Mouse (Mus musculus) CH12.LX (cell line): ENCODE results near the gene Zfp579. TPM values are rescaled to one million over a fixed set of nuclear protein-coding genes. Genes with fewer than 3 reads are reported as not detected.

ENCODE experiments used
- DNase-seq: peaks from one replicate; pipeline ENCODE4 v3.0.0-alpha.2; 2013; ENCODE audit errors: extremely low read depth
- H3K27ac ChIP-seq: 2 replicates; pipeline ENCODE4 v1.5.1; 2012; ENCODE audit warnings: low read depth, mild to moderate bottlenecking, control low read depth, moderate library complexity; ENCODE audit not compliant: insufficient read depth
- H3K27me3 ChIP-seq: replicated peaks from 2 replicates; pipeline ENCODE3; 2012; ENCODE audit warnings: inconsistent platforms
- H3K36me3 ChIP-seq, 2 experiments: replicated peaks in 1 of 2; 2 replicates each; pipeline versions ENCODE3 to v1.6.1; 2012; ENCODE audit warnings: inconsistent platforms in 1 of 2, low read length in 1 of 2, mild to moderate bottlenecking in 1 of 2, mixed read lengths in 1 of 2, moderate library complexity in 1 of 2; ENCODE audit not compliant: control insufficient read depth in 1 of 2, insufficient read depth in 1 of 2
- H3K4me1 ChIP-seq, 2 experiments: 2 replicates each; pipeline ENCODE4 v1.6.1; 2012; ENCODE audit warnings: inconsistent platforms in 1 of 2, moderate library complexity in 1 of 2; ENCODE audit not compliant: insufficient read depth in 2 of 2, control insufficient read depth in 1 of 2
- H3K4me2 ChIP-seq: 2 replicates; pipeline ENCODE4 v1.6.1; 2012; ENCODE audit warnings: low read depth, mild to moderate bottlenecking, control low read depth; ENCODE audit not compliant: poor library complexity, insufficient read depth, severe bottlenecking
- H3K4me3 ChIP-seq, 3 experiments: fragments of 150-350 bp in 1 of 3; sonication (generic) in 1 of 3; replicated peaks in 1 of 3; 2 replicates each; pipeline versions ENCODE3 to v1.5.1; 2011 to 2012; ENCODE audit warnings: low read depth in 2 of 3, low read length in 2 of 3, mild to moderate bottlenecking in 2 of 3, moderate library complexity in 2 of 3, control low read depth in 1 of 3, improper control_type of control experiment in 1 of 3, inconsistent platforms in 1 of 3, mixed read lengths in 1 of 3; ENCODE audit not compliant: poor library complexity in 1 of 3
- H3K79me2 ChIP-seq: replicated peaks from 2 replicates; pipeline ENCODE4 v1.6.1; 2012; ENCODE audit warnings: mild to moderate bottlenecking, moderate library complexity; ENCODE audit not compliant: control insufficient read depth, poor library complexity, insufficient read depth, severe bottlenecking; ENCODE audit errors: extremely low read depth
- H3K9ac ChIP-seq: 2 replicates; pipeline ENCODE4 v1.6.1; 2012; ENCODE audit warnings: low read depth, mild to moderate bottlenecking, control low read depth, moderate library complexity; ENCODE audit not compliant: insufficient read depth
- H3K9me3 ChIP-seq: replicated peaks from 2 replicates; pipeline ENCODE3; 2012; ENCODE audit warnings: low read length, inconsistent platforms, mixed read lengths
- CHD1 ChIP-seq: IDR thresholded peaks from 2 replicates; pipeline ENCODE4 v1.6.1; 2012; ENCODE audit warnings: low read depth, low read length, improper control_type of control experiment, inconsistent platforms
- CHD2 ChIP-seq: IDR thresholded peaks from 2 replicates; pipeline ENCODE4 v1.6.1; 2011; ENCODE audit warnings: low read length, improper control_type of control experiment
- CTCF ChIP-seq, 2 experiments: IDR thresholded peaks in 1 of 2; conservative IDR thresholded peaks in 1 of 2; 2 replicates each; pipeline ENCODE4 v1.5.1; 2011 to 2012; ENCODE audit warnings: low read depth in 2 of 2, low read length in 2 of 2, improper control_type of control experiment in 1 of 2, inconsistent platforms in 1 of 2, mild to moderate bottlenecking in 1 of 2, moderate library complexity in 1 of 2
- EP300 ChIP-seq: IDR thresholded peaks from 2 replicates; pipeline ENCODE4 v1.6.1; 2011; ENCODE audit warnings: low read length, improper control_type of control experiment
- GABPA ChIP-seq: IDR thresholded peaks from 2 replicates; pipeline ENCODE4 v1.6.1; 2012; ENCODE audit warnings: low read depth, low read length, improper control_type of control experiment, inconsistent platforms; ENCODE audit not compliant: insufficient replicate concordance
- HCFC1 ChIP-seq: IDR thresholded peaks from 2 replicates; pipeline ENCODE4 v1.6.1; 2012; ENCODE audit warnings: low read depth, mild to moderate bottlenecking, inconsistent platforms, low read length, improper control_type of control experiment
- IRF4 ChIP-seq: IDR thresholded peaks from 2 replicates; pipeline ENCODE4 v1.6.1; 2014; ENCODE audit warnings: low read depth, mild to moderate bottlenecking, inconsistent platforms, low read length, improper control_type of control experiment
- JUND ChIP-seq: conservative IDR thresholded peaks from 2 replicates; pipeline ENCODE4 v1.6.1; 2011; ENCODE audit warnings: low read depth, low read length, improper control_type of control experiment
- KAT2A ChIP-seq: IDR thresholded peaks from 2 replicates; pipeline ENCODE4 v1.6.1; 2012; ENCODE audit warnings: low read length, improper control_type of control experiment, inconsistent platforms; ENCODE audit not compliant: insufficient replicate concordance
- MAFK ChIP-seq: IDR thresholded peaks from 2 replicates; pipeline ENCODE4 v1.6.1; 2011; ENCODE audit warnings: low read length, improper control_type of control experiment; ENCODE audit not compliant: insufficient replicate concordance
- MAX ChIP-seq: IDR thresholded peaks from 2 replicates; pipeline ENCODE4 v1.6.1; 2011; ENCODE audit warnings: low read length, improper control_type of control experiment
- MEF2A ChIP-seq: IDR thresholded peaks from 2 replicates; pipeline ENCODE4 v1.6.1; 2014; ENCODE audit warnings: low read depth, mild to moderate bottlenecking, inconsistent platforms, low read length, improper control_type of control experiment, borderline replicate concordance
- POLR2AphosphoS2 ChIP-seq: IDR thresholded peaks from 2 replicates; pipeline ENCODE4 v1.6.1; 2011; ENCODE audit warnings: low read depth, low read length, improper control_type of control experiment
- TBP ChIP-seq: conservative IDR thresholded peaks from 2 replicates; pipeline ENCODE4 v1.6.1; 2011; ENCODE audit warnings: low read depth, low read length, improper control_type of control experiment
- USF1 ChIP-seq: IDR thresholded peaks from 2 replicates; pipeline ENCODE4 v1.6.1; 2014; ENCODE audit warnings: low read depth, mild to moderate bottlenecking, inconsistent platforms, low read length, improper control_type of control experiment
- USF2 ChIP-seq: conservative IDR thresholded peaks from 2 replicates; pipeline ENCODE4 v1.6.1; 2011; ENCODE audit warnings: low read depth, low read length, improper control_type of control experiment
- ZKSCAN1 ChIP-seq: IDR thresholded peaks from 2 replicates; pipeline ENCODE4 v1.6.1; 2012; ENCODE audit warnings: low read depth, inconsistent platforms, low read length, improper control_type of control experiment, borderline replicate concordance
- ZNF384 ChIP-seq: IDR thresholded peaks from 2 replicates; pipeline ENCODE4 v1.6.1; 2012; ENCODE audit warnings: low read depth, low read length, improper control_type of control experiment, inconsistent platforms
- dilution Hi-C: fragments of 300-500 bp; cut with MboI; formaldehyde crosslinking; loops from 2 replicates; pipeline ENCODE4 v1.14.3; 2020; ENCODE audit warnings: low sequenced_read_pairs; ENCODE audit not compliant: extremely low pct_unique_long_range_greater_than_20kb, extremely low pct_ligation_motif_present
- in situ Hi-C: fragments of 300-500 bp; cut with MboI; formaldehyde crosslinking; loops from 3 replicates; pipeline ENCODE4 v1.14.3; 2019; ENCODE audit warnings: low sequenced_read_pairs, low pct_ligation_motif_present, low pct_unique_long_range_greater_than_20kb, mixed read lengths
- polyA plus RNA-seq: library from polyadenylated mRNA; unstranded; fragments of >175 nt; gene quantifications from 2 replicates; pipeline ENCODE4 v1.2.1, GENCODE M21; 2012; ENCODE audit warnings: low read depth; ENCODE audit not compliant: insufficient read length
- total RNA-seq, 2 experiments: library from RNA; depleted of rRNA; stranded (reverse); fragments of 300-350 nt in 1 of 2; fragments of >200 nt in 1 of 2; gene quantifications; 2 replicates each; pipeline ENCODE4 v1.2.3; 2012 to 2014

Gene Zfp579
- total and polyA plus RNA-seq, 3 experiments: 1.0 to 11.3 (median 2.8) TPM

DNA sequence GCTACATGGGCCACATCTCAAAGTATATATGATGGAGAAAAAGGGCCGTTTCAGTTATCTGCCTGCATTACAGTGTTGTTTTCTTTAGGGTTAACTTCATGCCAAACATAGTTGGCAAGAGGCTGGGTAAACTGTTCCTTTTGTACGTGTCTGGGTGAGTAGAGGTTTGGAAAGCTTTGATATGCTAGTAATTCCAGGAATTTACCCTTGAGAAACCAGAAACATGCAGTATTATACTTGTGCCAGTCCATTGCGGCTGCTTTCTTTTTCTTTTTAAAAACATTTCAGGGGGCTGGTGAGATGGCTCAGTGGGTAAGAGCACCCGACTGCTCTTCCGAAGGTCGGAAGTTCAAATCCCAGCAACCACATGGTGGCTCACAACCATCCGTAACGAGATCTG lies 976 bp upstream of the Zfp579 start:
- dilution Hi-C loops: no loop called here
- in situ Hi-C loops: no loop called here
- H3K79me2 ChIP-seq: no peaks in the 10 kb centered on the region
- H3K27me3 ChIP-seq: no peaks in the 10 kb centered on the region
- H3K27ac ChIP-seq: no peak overlapping the region
- peaks cover 12% of the 10 kb centered on the region for H3K9me3 ChIP-seq
- DNase-seq: no peak
- peaks cover 0 to 13% of the 10 kb centered on the region in 2 experiments; a peak in 2 of 4 replicates for H3K4me1 ChIP-seq
- H3K36me3 ChIP-seq: peaks cover 11 to 23% of the 10 kb centered on the region in 2 experiments
- H3K9ac ChIP-seq: peak overlapping the region; percentile 75
- no peak for TF ChIP-seq TBP
- no peak for TF ChIP-seq HCFC1
- TF ChIP-seq MEF2A: no peak
- no peak for TF ChIP-seq IRF4
- TF ChIP-seq MAFK: no peak
- TF ChIP-seq CTCF (conservative IDR thresholded peaks at IDR 0.05 in 1 of 2, IDR thresholded peaks at IDR 0.05 in 1 of 2; ENCODE audit: low read depth in 2 of 2, low read length in 2 of 2): no peak
- no peak for TF ChIP-seq ZNF384
- no peak for TF ChIP-seq MAX
- no peak for TF ChIP-seq KAT2A
- TF ChIP-seq CHD2: no peak
- TF ChIP-seq JUND: no peak
- no peak for TF ChIP-seq USF2
- no peak for TF ChIP-seq POLR2AphosphoS2
- H3K4me3 ChIP-seq: peak overlapping the region; percentile 74 to 82 (median 77)
- peak overlapping the region; percentile 70 for H3K4me2 ChIP-seq

DNA sequence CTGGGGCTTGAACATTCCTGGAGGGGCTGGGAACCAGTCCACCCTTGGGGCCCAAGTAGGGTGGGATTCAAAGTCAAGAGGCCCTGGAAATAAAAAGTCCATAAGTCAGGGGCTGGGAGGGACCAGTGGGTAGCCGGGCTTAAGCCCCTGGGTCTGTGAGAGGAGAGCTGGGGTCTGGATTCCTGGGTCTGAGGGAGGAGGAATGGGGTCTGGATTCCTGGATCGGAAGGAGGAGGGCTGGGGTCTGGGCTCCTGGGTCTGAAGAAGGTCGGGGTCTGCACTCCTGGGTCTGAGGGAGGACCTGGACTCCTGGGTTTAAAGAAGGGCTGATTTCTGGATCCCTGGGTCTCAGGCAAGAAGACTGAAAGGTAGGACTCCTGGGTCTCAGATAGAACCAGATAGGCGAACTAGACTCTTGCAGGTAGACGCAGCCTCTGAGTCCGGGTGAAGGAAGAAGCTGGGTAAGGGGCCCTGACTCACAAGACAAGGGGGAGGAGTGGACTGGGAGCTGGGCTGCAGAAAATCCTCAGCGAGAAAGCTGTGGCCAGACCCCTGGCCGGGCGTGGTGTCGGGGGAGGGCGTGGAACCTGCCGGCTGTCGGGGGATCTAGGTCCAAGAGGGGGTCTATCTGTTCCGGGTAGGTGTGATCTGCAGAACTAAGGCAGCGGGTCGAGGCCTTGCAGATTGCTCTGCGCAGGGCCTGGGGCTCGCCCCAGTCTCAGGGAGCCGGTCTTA lies 523 bp downstream of the Zfp579 start:
- Histone ChIP-seq H3K4me3 (peak overlapping the region; percentile 74 to 77 (median 75)), H3K4me1 (peaks cover 0 to 13% of the 10 kb centered on the region in 2 experiments; a peak in 2 of 4 replicates), H3K36me3 (peaks cover 11 to 23% of the 10 kb centered on the region in 2 experiments), H3K4me2 (peak overlapping the region; percentile 73), H3K9me3 (peaks cover 16% of the 10 kb centered on the region), H3K9ac (peak overlapping the region; percentile 91), H3K27me3 (no peaks in the 10 kb centered on the region), H3K79me2 (no peaks in the 10 kb centered on the region), H3K27ac (no peak overlapping the region)
- no peak for TF ChIP-seq POLR2AphosphoS2
- no peak for TF ChIP-seq GABPA
- no peak for TF ChIP-seq MAX
- no peak for TF ChIP-seq CHD1
- TF ChIP-seq MAFK: no peak
- TF ChIP-seq USF1: no peak
- TF ChIP-seq ZKSCAN1: no peak
- no peak for TF ChIP-seq EP300
- in situ Hi-C loops (no loop called here), dilution Hi-C loops (no loop called here)
- no peak for DNase-seq
